Mouse (Mus musculus) heart, postnatal 14 days (tissue): Measurements from ENCODE around the gene Nrxn3. TPM values are rescaled to one million over a fixed set of nuclear protein-coding genes. Genes with fewer than 3 reads are reported as not detected.
A peak's percentile ranks its signal among the peaks of the same experiment; 100 is the strongest.

Experiments used
- DNase-seq, 2 experiments: peaks; one replicate each; pipeline ENCODE4 v3.0.0; 2021 to 2022
- intact Hi-C: fragments of 180-260 bp; cut with DNase I; formaldehyde crosslinking; loops from one replicate; pipeline ENCODE4 v1.15.1; 2025
- total RNA-seq, 2 experiments: library from RNA; stranded (reverse); gene quantifications; 2 replicates each; pipeline ENCODE4 v1.2.3; 2021

Nrxn3 gene
- total RNA-seq, 2 experiments from 2014 or later = 0.41 to 0.60 TPM

GRCm38 (mm10) chr12:89764191-89765082 lies 1041.8 kb downstream of the Nrxn3 start:
- DNase-seq = no peak
- intact Hi-C loops = no loop called here

- DNase-seq = no peak
- intact Hi-C loops = no loop called here
These were observed 1042.5 kb downstream of the Nrxn3 start for GRCm38 (mm10) chr12:89765179-89765578.

- intact Hi-C loops = no loop called here
- DNase-seq = no peak
These were observed 1066.1 kb downstream of the Nrxn3 start for GRCm38 (mm10) chr12:89788794-89789193.

GRCm38 (mm10) chr12:89789981-89790380 lies 1067.3 kb downstream of the Nrxn3 start:
- intact Hi-C loops = no loop called here
- DNase-seq = no peak

- intact Hi-C loops = no loop called here
- DNase-seq = no peak
These were observed 1069.2 kb downstream of the Nrxn3 start for GRCm38 (mm10) chr12:89791829-89792228.

GRCm38 (mm10) chr12:89794741-89795140 lies 1072.1 kb downstream of the Nrxn3 start:
- no peak for DNase-seq
- intact Hi-C loops = no loop called here

GRCm38 (mm10) chr12:89808217-89808616 lies 1085.5 kb downstream of the Nrxn3 start:
- intact Hi-C loops = no loop called here

GRCm38 (mm10) chr12:89810146-89810545 lies 1087.5 kb downstream of the Nrxn3 start:
- intact Hi-C loops = no loop called here
- DNase-seq = no peak

More at GRCm38 (mm10) chr12:89808217-89808616, 1085.5 kb downstream of the Nrxn3 start:
- no peak for DNase-seq

GRCm38 (mm10) chr12:89811815-89812549 lies 1089.3 kb downstream of the Nrxn3 start:
- DNase-seq = peak; percentile 54 to 55
- intact Hi-C loops = no loop called here

- DNase-seq = no peak
- intact Hi-C loops = no loop called here
These were observed 1090.0 kb downstream of the Nrxn3 start for GRCm38 (mm10) chr12:89812550-89813207.

- intact Hi-C loops = no loop called here
- DNase-seq = no peak
These were observed 1090.6 kb downstream of the Nrxn3 start for GRCm38 (mm10) chr12:89813294-89813693.

- DNase-seq = no peak
- intact Hi-C loops = no loop called here
These were observed 1091.0 kb downstream of the Nrxn3 start for GRCm38 (mm10) chr12:89813718-89814117.

- no peak for DNase-seq
- intact Hi-C loops = no loop called here
These were observed 1091.9 kb downstream of the Nrxn3 start for GRCm38 (mm10) chr12:89814536-89814935.

- no peak for DNase-seq
- intact Hi-C loops = no loop called here
These were observed 1094.5 kb downstream of the Nrxn3 start for GRCm38 (mm10) chr12:89817072-89817773.

GRCm38 (mm10) chr12:89818200-89818599 lies 1095.5 kb downstream of the Nrxn3 start:
- intact Hi-C loops = no loop called here

GRCm38 (mm10) chr12:89822141-89822540 lies 1099.5 kb downstream of the Nrxn3 start:
- intact Hi-C loops = no loop called here
- DNase-seq = no peak

More at GRCm38 (mm10) chr12:89818200-89818599, 1095.5 kb downstream of the Nrxn3 start:
- DNase-seq = no peak

GRCm38 (mm10) chr12:89829927-89830326 lies 1107.3 kb downstream of the Nrxn3 start:
- intact Hi-C loops = no loop called here

GRCm38 (mm10) chr12:89830350-89830749 lies 1107.7 kb downstream of the Nrxn3 start:
- DNase-seq = no peak
- intact Hi-C loops = no loop called here

More at GRCm38 (mm10) chr12:89829927-89830326, 1107.3 kb downstream of the Nrxn3 start:
- DNase-seq = no peak

GRCm38 (mm10) chr12:89831300-89831699 lies 1108.6 kb downstream of the Nrxn3 start:
- no peak for DNase-seq
- intact Hi-C loops = no loop called here

GRCm38 (mm10) chr12:89836271-89836670 lies 1113.6 kb downstream of the Nrxn3 start:
- no peak for DNase-seq
- intact Hi-C loops = no loop called here
